In genomic region chr1:20925926-20926325, GRCm38 (mm10) we compare ENCODE assay signal across 27 mouse cellular contexts. TPM values are rescaled to one million over a fixed set of nuclear protein-coding genes. Genes with fewer than 3 reads are reported as not detected.
A peak's percentile ranks its signal among the peaks of the same experiment; 100 is the strongest.
DNase-seq lines count a peak whose midpoint lies in the region; ATAC-seq and TF ChIP-seq lines count a peak whose summit lies in the region.
"Had no signal": no experiment of that assay in that cellular context is flagged by ENCODE, and none has a peak within 500 bp of the region (broad histone marks: within the 10 kb centered on the region; RNA-seq: fewer than 3 reads in every experiment).

No protein-coding gene starts in this region.

- peak; percentile 77 for ATAC-seq in CD4-positive, CD25-positive, alpha-beta regulatory T cell, adult 4 months
- ATAC-seq in megakaryocyte progenitor cell, adult 5-6 weeks (replicated peaks; ENCODE audit: poor library complexity) = peak; percentile 9
- ATAC-seq in midbrain, embryonic 16.5 days = no peak
- no peak for ATAC-seq in hindbrain, postnatal 0 days
- no peak for ATAC-seq in midbrain, postnatal 0 days (ENCODE audit: low FRiP score)
- ATAC-seq: forebrain, embryonic 15.5 days had no signal

- H3K4me2 ChIP-seq in midbrain, embryonic 16.5 days (ENCODE audit: low read length) = no peak overlapping the region
- H3K4me2 ChIP-seq in hindbrain, postnatal 0 days (ENCODE audit: low read depth, low read length) = no peak overlapping the region
- H3K4me2 ChIP-seq in midbrain, postnatal 0 days (ENCODE audit: low read depth, low read length, poor library complexity, severe bottlenecking) = no peak overlapping the region
- H3K4me2 ChIP-seq: embryonic facial prominence, embryonic 13.5 days; forebrain, embryonic 12.5 days; forebrain, embryonic 15.5 days; hindbrain, embryonic 12.5 days; hindbrain, embryonic 15.5 days had no signal

- H3K4me1 ChIP-seq in midbrain, embryonic 16.5 days (ENCODE audit: control insufficient read depth, insufficient read depth, low read length) = peaks cover 6% of the 10 kb centered on the region
- H3K4me1 ChIP-seq in hindbrain, postnatal 0 days (ENCODE audit: insufficient read depth, low read length) = peaks cover 7% of the 10 kb centered on the region; the same call in 1 of the 2 replicates
- H3K4me1 ChIP-seq in midbrain, postnatal 0 days (ENCODE audit: insufficient read depth, low read length) = peaks cover 3% of the 10 kb centered on the region; the same call in 1 of the 2 replicates

- H3K4me3 ChIP-seq in midbrain, embryonic 16.5 days (ENCODE audit: low read depth, low read length) = no peak overlapping the region
- H3K4me3 ChIP-seq in hindbrain, postnatal 0 days (ENCODE audit: low read length) = no peak overlapping the region
- no peak overlapping the region for H3K4me3 ChIP-seq in midbrain, postnatal 0 days (ENCODE audit: low read depth, low read length)
- H3K4me3 ChIP-seq: embryonic facial prominence, embryonic 10.5 days; embryonic facial prominence, embryonic 13.5 days; erythroblast, embryonic 14.5 days; forebrain, embryonic 12.5 days; forebrain, embryonic 15.5 days; heart, adult 2 months; heart, embryonic 10.5 days; hindbrain, embryonic 12.5 days; hindbrain, embryonic 15.5 days had no signal

- no peaks in the 10 kb centered on the region for H3K9me3 ChIP-seq in midbrain, embryonic 16.5 days (replicated peaks; ENCODE audit: control insufficient read depth, low read length, poor library complexity, severe bottlenecking)
- no peaks in the 10 kb centered on the region for H3K9me3 ChIP-seq in hindbrain, postnatal 0 days (ENCODE audit: low read length)
- no peaks in the 10 kb centered on the region for H3K9me3 ChIP-seq in midbrain, postnatal 0 days (ENCODE audit: low read length)
- H3K9me3 ChIP-seq: embryonic facial prominence, embryonic 10.5 days; embryonic facial prominence, embryonic 13.5 days; forebrain, embryonic 12.5 days; forebrain, embryonic 15.5 days; G1E; heart, embryonic 10.5 days; hindbrain, embryonic 12.5 days; hindbrain, embryonic 15.5 days had no signal

- intact Hi-C loops in left cerebral cortex, postnatal 14 days (cut with DNase I) = no loop called here

- no peak overlapping the region for H3K9ac ChIP-seq in midbrain, embryonic 16.5 days (ENCODE audit: low read depth, low read length)
- no peak overlapping the region for H3K9ac ChIP-seq in hindbrain, postnatal 0 days (replicated peaks; ENCODE audit: low read length)
- no peak overlapping the region for H3K9ac ChIP-seq in midbrain, postnatal 0 days (replicated peaks; ENCODE audit: low read length, poor library complexity, severe bottlenecking)
- H3K9ac ChIP-seq: embryonic facial prominence, embryonic 13.5 days; forebrain, embryonic 12.5 days; forebrain, embryonic 15.5 days; hindbrain, embryonic 12.5 days; hindbrain, embryonic 15.5 days had no signal

- H3K27ac ChIP-seq in midbrain, embryonic 16.5 days (ENCODE audit: low read length) = no peak overlapping the region
- no peak overlapping the region for H3K27ac ChIP-seq in hindbrain, postnatal 0 days
- H3K27ac ChIP-seq in midbrain, postnatal 0 days (ENCODE audit: low read depth, low read length) = no peak overlapping the region
- H3K27ac ChIP-seq: embryonic facial prominence, embryonic 10.5 days; embryonic facial prominence, embryonic 13.5 days; forebrain, embryonic 12.5 days; forebrain, embryonic 15.5 days; heart, adult 2 months; heart, embryonic 10.5 days; hindbrain, embryonic 12.5 days; hindbrain, embryonic 15.5 days had no signal

- 96% methylated on average over 4 of the region's 4 CpGs for WGBS in midbrain, embryonic 16.5 days
- 94% methylated on average over 4 of the region's 4 CpGs for WGBS in hindbrain, postnatal 0 days
- 95% methylated on average over 4 of the region's 4 CpGs for WGBS in midbrain, postnatal 0 days

- H3K36me3 ChIP-seq in midbrain, embryonic 16.5 days (ENCODE audit: control insufficient read depth, insufficient read depth, low read length) = no peaks in the 10 kb centered on the region
- no peaks in the 10 kb centered on the region for H3K36me3 ChIP-seq in hindbrain, postnatal 0 days (ENCODE audit: insufficient read depth, low read length)
- H3K36me3 ChIP-seq in midbrain, postnatal 0 days (ENCODE audit: insufficient read depth, low read length) = no peaks in the 10 kb centered on the region
- H3K36me3 ChIP-seq: embryonic facial prominence, embryonic 10.5 days; embryonic facial prominence, embryonic 13.5 days; forebrain, embryonic 12.5 days; forebrain, embryonic 15.5 days; G1E; heart, embryonic 10.5 days; hindbrain, embryonic 12.5 days; hindbrain, embryonic 15.5 days had no signal

- no peak for TF ChIP-seq CTCF in hindbrain, postnatal 0 days (IDR thresholded peaks at IDR 0.05; ENCODE audit: low read depth)
- TF ChIP-seq CTCF in midbrain, postnatal 0 days (IDR thresholded peaks at IDR 0.05) = no peak

- H3K27me3 ChIP-seq in midbrain, embryonic 16.5 days (ENCODE audit: control insufficient read depth, insufficient read depth, low read depth, low read length) = no peaks in the 10 kb centered on the region
- no peaks in the 10 kb centered on the region for H3K27me3 ChIP-seq in hindbrain, postnatal 0 days (ENCODE audit: insufficient read depth, low read length)
- H3K27me3 ChIP-seq in midbrain, postnatal 0 days (ENCODE audit: insufficient read depth, low read length) = no peaks in the 10 kb centered on the region
- H3K27me3 ChIP-seq: CH12.LX; embryonic facial prominence, embryonic 13.5 days; forebrain, embryonic 12.5 days; forebrain, embryonic 15.5 days; hindbrain, embryonic 12.5 days; hindbrain, embryonic 15.5 days had no signal

- DNase-seq in 416B (ENCODE audit: low read depth) = peak; percentile 35
- peak; percentile 47 for DNase-seq in induced T-regulatory cell, adult 2 months (ENCODE audit: low read depth)
- no peak for DNase-seq in hindbrain, postnatal 0 days (ENCODE audit: low spot score)
- DNase-seq in midbrain, postnatal 0 days (ENCODE audit: low spot score) = no peak
- DNase-seq in left cerebral cortex, postnatal 14 days (ENCODE audit: low spot score in 2 of 2) = no peak
- DNase-seq: adrenal gland, adult 8-10 months; adrenal gland, postnatal 25 days; cerebellum, adult 11-12 months; cerebellum, adult 8-10 months; cerebellum, postnatal 10 days; cerebellum, postnatal 36 days; embryo, embryonic 11 days; gastrocnemius, postnatal 36 days; heart, adult 2 months had no signal

RNA-seq across cellular contexts. Expression of gene Efhc1, which starts 25.5 kb away (rescaled TPM):
- polyA plus RNA-seq in CD4-positive, CD25-positive, alpha-beta regulatory T cell, adult 4 months (2017; shearing (Covaris generic)) = 1 to 10 TPM in 1 of 2 experiments, under 1 TPM in 1; 0.54 to 1.2 TPM
- 0.07 and 1.5 TPM in 2 replicates for total RNA-seq in megakaryocyte progenitor cell, adult 5-6 weeks (2015)
- 0.20 and 0.21 TPM in 2 replicates for total RNA-seq in megakaryocyte progenitor cell, adult 5-6 weeks (2017)
- 2.0 and 2.5 TPM in 2 replicates for polyA plus RNA-seq in midbrain, embryonic 16.5 days (2015; fragmentation: Nextera tagmentation; extraction: Ambion mirVana)
- total RNA-seq in hindbrain, postnatal 0 days (2014; rRNA removed) = 2.7 and 8.1 TPM in 2 replicates
- polyA plus RNA-seq in hindbrain, postnatal 0 days (2015; fragmentation: Nextera tagmentation; extraction: Ambion mirVana) = 3.4 and 3.9 TPM in 2 replicates
- total RNA-seq in midbrain, postnatal 0 days (2014; rRNA removed) = 1.1 and 15.6 TPM in 2 replicates
- polyA plus RNA-seq in midbrain, postnatal 0 days (2015; fragmentation: Nextera tagmentation; extraction: Ambion mirVana) = 1.5 and 1.6 TPM in 2 replicates
- total RNA-seq in left cerebral cortex, postnatal 14 days (2021) = 1 to 10 TPM; 1.4 to 1.8 TPM
- total RNA-seq: CH12.LX, G1E had no signal
- polyA plus RNA-seq: erythroblast, embryonic 14.5 days; G1E had no signal

RNA-seq across cellular contexts. Expression of gene Paqr8, which starts 35.5 kb away (rescaled TPM):
- 1 to 10 TPM; 2.2 to 5.8 TPM for polyA plus RNA-seq in CD4-positive, CD25-positive, alpha-beta regulatory T cell, adult 4 months (2017; shearing (Covaris generic))
- 1.6 and 3.9 TPM in 2 replicates for total RNA-seq in megakaryocyte progenitor cell, adult 5-6 weeks (2015)
- 2.4 and 3.5 TPM in 2 replicates for total RNA-seq in megakaryocyte progenitor cell, adult 5-6 weeks (2017)
- 33.7 and 34.1 TPM in 2 replicates for polyA plus RNA-seq in midbrain, embryonic 16.5 days (2015; fragmentation: Nextera tagmentation; extraction: Ambion mirVana)
- 187 and 212 TPM in 2 replicates for total RNA-seq in hindbrain, postnatal 0 days (2014; rRNA removed)
- 47.8 and 51.6 TPM in 2 replicates for polyA plus RNA-seq in hindbrain, postnatal 0 days (2015; fragmentation: Nextera tagmentation; extraction: Ambion mirVana)
- 95.0 and 144 TPM in 2 replicates for total RNA-seq in midbrain, postnatal 0 days (2014; rRNA removed)
- 32.2 and 32.5 TPM in 2 replicates for polyA plus RNA-seq in midbrain, postnatal 0 days (2015; fragmentation: Nextera tagmentation; extraction: Ambion mirVana)
- total RNA-seq in left cerebral cortex, postnatal 14 days (2021) = 10 to 100 TPM; 93.6 to 99.6 TPM

Comparison
In these comparisons a context has a peak if more than half of its experiments do, and no peak if none do; other contexts are left out.
1. DNase-seq: peak in 416B (single experiment) and induced T-regulatory cell, adult 2 months (single experiment); none in hindbrain, postnatal 0 days (single experiment), midbrain, postnatal 0 days (single experiment) and left cerebral cortex, postnatal 14 days (0 of 2).
2. ATAC-seq: peak in CD4-positive, CD25-positive, alpha-beta regulatory T cell, adult 4 months (single experiment) and megakaryocyte progenitor cell, adult 5-6 weeks (single experiment); none in midbrain, embryonic 16.5 days (single experiment), hindbrain, postnatal 0 days (single experiment) and midbrain, postnatal 0 days (single experiment).
3. RNA of gene Paqr8, which starts 35.5 kb away (total RNA-seq): 187 to 212 TPM in hindbrain, postnatal 0 days, 95.0 to 144 TPM in midbrain, postnatal 0 days and 93.6 to 99.6 TPM in left cerebral cortex, postnatal 14 days; 1.6 to 3.9 TPM in megakaryocyte progenitor cell, adult 5-6 weeks; every median in the first group is over 10 times any median in the second.